Mouse (Mus musculus) cerebellum, adult 11-12 months (tissue): ENCODE measurements around the gene Hist3h2a.
A peak's percentile ranks its signal among the peaks of the same experiment; 100 is the strongest.

Experiments
- DNase-seq: peaks from one replicate; pipeline ENCODE4 v3.0.0; 2022

Hist3h2a gene

DNA sequence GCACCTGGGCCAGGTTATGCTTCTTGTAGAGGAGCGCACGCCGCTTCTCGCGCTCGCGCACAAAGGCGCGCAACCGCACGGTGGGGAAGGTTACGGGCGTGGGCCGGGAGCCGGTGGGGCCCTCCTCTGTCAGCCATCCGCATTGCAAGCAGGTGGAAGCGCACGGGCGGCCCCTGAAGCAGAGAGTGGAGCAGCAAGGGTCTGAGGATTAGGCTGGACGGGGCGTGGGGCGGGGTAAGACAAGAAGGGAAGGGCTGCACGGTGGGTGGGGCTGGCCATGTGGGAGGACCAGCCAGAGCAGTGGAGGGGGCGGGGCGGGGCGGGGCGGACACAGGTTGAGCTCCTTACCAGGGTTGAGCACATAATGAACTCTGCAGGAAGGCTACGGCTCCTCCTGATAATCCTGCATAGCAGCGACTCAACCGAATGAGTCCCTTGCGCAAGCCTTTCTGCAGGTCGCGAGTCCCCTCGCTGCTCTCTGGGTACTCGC is 39.9 kb downstream of the Hist3h2a start:
- peak; percentile 37 for DNase-seq

GRCm38 (mm10) chr11:58995061-58995806 is 40.7 kb downstream of the Hist3h2a start:
- no peak for DNase-seq

DNA sequence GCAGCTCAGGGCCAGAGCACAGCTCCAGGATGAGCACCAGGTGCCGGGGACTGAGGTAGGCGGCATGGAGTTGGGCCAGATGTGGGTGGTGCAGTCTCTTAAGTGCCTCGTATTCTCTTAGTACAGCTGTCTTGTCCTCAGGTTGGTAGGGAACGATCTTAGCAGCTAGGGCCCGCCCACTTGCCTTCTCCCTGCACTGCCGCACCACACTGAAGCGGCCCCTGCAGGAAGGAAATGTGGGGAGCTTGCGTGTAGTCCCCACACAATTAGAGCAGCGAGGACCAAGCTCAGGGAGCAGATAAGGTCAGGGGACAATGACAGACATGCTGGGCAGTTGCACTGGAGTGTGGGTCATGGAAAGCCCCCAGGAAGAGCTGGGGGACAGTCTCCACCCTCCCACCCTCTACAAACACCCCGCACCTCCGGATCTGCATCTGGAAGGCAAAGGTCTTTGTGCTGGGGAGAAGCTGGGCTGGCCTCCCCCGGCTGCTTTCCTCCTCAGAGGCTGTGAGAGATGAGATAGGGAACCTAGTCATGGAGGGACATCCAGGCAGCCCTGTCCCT is 41.4 kb downstream of the Hist3h2a start:
- no peak for DNase-seq

GRCm38 (mm10) chr11:58997541-58997940 is 43.1 kb downstream of the Hist3h2a start:
- DNase-seq: no peak

DNA sequence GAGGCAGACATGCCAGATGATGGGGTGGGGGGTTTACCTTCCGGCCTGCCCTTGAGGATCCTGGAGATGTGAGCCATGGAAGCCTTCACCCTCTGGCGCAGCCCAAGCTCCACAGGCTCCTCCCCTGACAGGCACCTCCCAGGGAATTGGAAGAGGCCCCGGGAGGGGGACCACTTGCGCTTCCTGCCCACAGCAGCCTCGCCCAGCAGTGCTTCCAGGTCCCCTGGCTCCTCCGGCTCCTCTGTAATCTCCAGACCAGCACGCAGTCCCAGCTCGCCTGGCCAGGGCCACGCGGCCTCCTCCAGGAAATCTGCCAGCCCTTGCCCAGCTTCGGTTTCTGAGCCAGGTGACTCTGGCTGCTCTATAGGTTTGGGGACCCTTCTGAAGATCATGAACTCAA is 44.7 kb downstream of the Hist3h2a start:
- DNase-seq: no peak

DNA sequence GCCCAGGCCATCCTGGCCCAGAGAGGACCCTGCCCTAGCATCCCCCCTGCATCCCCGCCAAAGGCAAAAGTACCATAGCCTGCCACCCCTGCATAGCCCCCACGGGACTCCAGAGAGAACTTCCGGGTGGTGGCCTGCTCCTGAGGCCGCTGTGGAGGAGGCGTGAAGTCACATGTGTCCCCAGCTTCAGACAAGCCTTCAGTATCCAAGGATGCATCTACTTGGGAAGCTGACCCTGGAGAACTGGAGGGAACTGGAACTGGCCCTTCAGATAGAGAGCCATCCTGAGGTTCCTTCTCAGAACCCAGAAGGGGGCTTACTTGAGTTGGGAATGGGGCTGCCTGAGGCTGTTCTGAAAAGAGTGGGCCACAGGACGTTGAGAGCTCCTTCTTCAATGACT is 45.3 kb downstream of the Hist3h2a start:
- DNase-seq: no peak

DNA sequence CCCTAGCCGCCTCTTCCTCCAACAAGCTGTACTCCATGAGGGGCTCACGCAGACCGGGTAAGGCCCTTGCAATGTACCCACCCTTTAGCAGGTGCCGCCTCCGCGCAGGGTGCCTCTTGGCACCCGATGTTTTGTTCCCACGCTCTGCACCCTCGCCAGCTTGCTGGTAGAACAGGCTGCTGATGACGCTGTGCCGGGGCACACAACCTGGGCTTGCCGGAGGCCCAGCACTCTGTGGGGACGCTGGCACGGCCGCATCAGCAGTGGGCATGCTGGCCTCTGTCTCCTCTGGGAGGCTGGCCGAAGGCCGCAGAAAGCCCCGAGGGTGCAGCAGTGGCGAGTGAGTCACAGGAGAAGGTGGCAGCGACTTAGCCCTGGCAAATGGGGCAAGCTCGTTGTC is 46.1 kb downstream of the Hist3h2a start:
- no peak for DNase-seq

- no peak for DNase-seq
These were observed 48.0 kb downstream of the Hist3h2a start for GRCm38 (mm10) chr11:59002327-59003079.
